Mouse (Mus musculus) forebrain, embryonic 13.5 days (tissue): ENCODE results near the gene Slc39a2. TPM values are rescaled to one million over a fixed set of nuclear protein-coding genes. Genes with fewer than 3 reads are reported as not detected.
"Not testable (repeated sequence)": the region's sequence is repeated elsewhere in the genome, so short reads cannot be mapped to it uniquely, and the experiment has no call there.

Experiments used
- ATAC-seq: fragments of 200-750 bp; cut with Nextera tagmentation; 2 replicates; pipeline ENCODE4 v1.8.0; 2017
- H3K27ac ChIP-seq: fragments of 300-500 bp; sonication (generic); 2 replicates; pipeline ENCODE4 v1.5.1; 2015; ENCODE audit warnings: inconsistent platforms, mild to moderate bottlenecking, moderate library complexity
- H3K27me3 ChIP-seq: fragments of 300-500 bp; sonication (generic); 2 replicates; pipeline ENCODE4 v1.6.1; 2015; ENCODE audit warnings: mild to moderate bottlenecking, inconsistent platforms
- H3K36me3 ChIP-seq: fragments of 300-500 bp; sonication (generic); 2 replicates; pipeline ENCODE4 v1.6.1; 2015; ENCODE audit warnings: mild to moderate bottlenecking, inconsistent platforms; ENCODE audit not compliant: poor library complexity, severe bottlenecking
- H3K4me1 ChIP-seq: fragments of 300-500 bp; sonication (generic); 2 replicates; pipeline ENCODE4 v1.6.1; 2015; ENCODE audit warnings: inconsistent platforms
- H3K4me2 ChIP-seq: fragments of 300-500 bp; sonication (generic); 2 replicates; pipeline ENCODE4 v1.6.1; 2015; ENCODE audit warnings: inconsistent platforms, mild to moderate bottlenecking, moderate library complexity
- H3K4me3 ChIP-seq: fragments of 300-500 bp; sonication (generic); 2 replicates; pipeline ENCODE4 v1.5.1; 2015; ENCODE audit warnings: mild to moderate bottlenecking, inconsistent platforms
- H3K9ac ChIP-seq: fragments of 300-500 bp; sonication (generic); 2 replicates; pipeline ENCODE4 v1.6.1; 2015; ENCODE audit warnings: mild to moderate bottlenecking, inconsistent platforms
- H3K9me3 ChIP-seq: fragments of 300-500 bp; sonication (generic); replicated peaks from 2 replicates; pipeline ENCODE4 v1.6.1; 2016; ENCODE audit warnings: inconsistent platforms
- WGBS: fragments of 180-500 bp; shearing (Covaris S2); methylation state at CpG from one replicate; pipeline ENCODE4 v1.1.7; 2015; 5-methylcytosine and 5-hydroxymethylcytosine counted together
- polyA plus RNA-seq: library from polyadenylated mRNA; unstranded; fragments of >200 nt; fragmentation: Nextera tagmentation; extraction: Ambion mirVana; gene quantifications from 2 replicates; pipeline ENCODE4 v1.2.1, GENCODE M21; 2015

Gene Slc39a2
- polyA plus RNA-seq, 1 experiment from 2014 or later, result 1.3 TPM

DNA sequence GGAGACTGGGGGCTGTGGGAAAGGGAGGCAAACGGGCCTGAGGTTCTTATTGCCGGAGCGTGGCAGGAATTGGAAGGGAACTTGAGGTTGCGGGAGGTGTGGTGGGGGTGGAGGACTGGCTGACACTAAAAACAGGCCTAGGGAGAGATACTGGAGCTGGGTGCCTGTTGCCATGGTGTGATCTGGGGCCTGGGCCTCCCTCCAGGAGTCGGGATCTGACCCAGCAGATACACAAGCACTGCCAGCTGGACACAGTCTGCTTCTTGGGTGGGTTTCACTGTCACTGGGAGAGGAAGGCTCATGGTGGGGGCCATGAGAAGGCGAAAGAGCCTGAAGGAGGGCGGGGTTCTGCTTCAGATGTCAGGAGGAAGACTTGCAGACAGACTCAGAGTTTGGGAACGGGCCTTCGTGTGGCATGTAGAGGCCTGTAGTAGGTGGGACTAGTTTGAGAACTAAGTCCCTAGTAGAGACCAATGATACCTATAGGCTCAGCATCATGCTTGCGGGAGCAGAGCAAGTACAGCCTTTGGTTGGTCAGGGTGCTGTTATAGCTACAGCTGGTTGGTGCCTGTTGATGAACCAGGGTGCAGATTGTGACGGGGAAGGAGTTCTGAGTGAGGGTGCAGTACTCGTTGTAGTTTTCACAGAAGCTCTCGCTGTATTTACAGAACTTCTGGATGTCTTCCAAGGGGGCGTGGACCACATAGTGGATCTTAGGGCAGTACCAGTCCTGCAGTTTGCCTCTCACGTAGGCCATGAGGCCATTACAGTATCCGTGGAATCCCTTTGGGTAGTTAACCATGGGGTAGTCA is 29.3 kb downstream of the Slc39a2 start:
- 82% methylated on average over 16 of the region's 16 CpGs for WGBS
- no peak overlapping the region for H3K9ac ChIP-seq
- H3K27ac ChIP-seq, result no peak overlapping the region

GRCm38 (mm10) chr14:51922571-51922865 is 29.8 kb downstream of the Slc39a2 start, which contains the start of gene Rnase13:
Rnase13 (minus strand) TSS chr14:51922773.
- H3K4me1 ChIP-seq, result peaks cover 9% of the 10 kb centered on the region
- WGBS, result 79% methylated on average over 7 of the region's 7 CpGs
- no peaks in the 10 kb centered on the region for H3K36me3 ChIP-seq
- no peak within 1 kb of the TSS for H3K4me2 ChIP-seq
- no peak within 1 kb of the TSS for H3K9ac ChIP-seq
- H3K9me3 ChIP-seq, result no peaks in the 10 kb centered on the region
- no peak within 1 kb of the TSS for H3K4me3 ChIP-seq
- no peak for ATAC-seq
- H3K27me3 ChIP-seq, result no peaks in the 10 kb centered on the region
- H3K27ac ChIP-seq, result no peak within 1 kb of the TSS

More for the DNA sequence above, 29.3 kb downstream of the Slc39a2 start:
- Histone ChIP-seq H3K4me2 (no peak overlapping the region), H3K9me3 (no peaks in the 10 kb centered on the region), H3K27me3 (no peaks in the 10 kb centered on the region), H3K4me1 (peaks cover 9% of the 10 kb centered on the region), H3K4me3 (no peak overlapping the region), H3K36me3 (no peaks in the 10 kb centered on the region)
- ATAC-seq, result peak; percentile 50; the same call in 1 of the 2 replicates

GRCm38 (mm10) chr14:51922910-51923309 is 30.2 kb downstream of the Slc39a2 start:
- no peaks in the 10 kb centered on the region for H3K9me3 ChIP-seq
- H3K4me2 ChIP-seq, result no peak overlapping the region
- H3K4me1 ChIP-seq, result peaks cover 9% of the 10 kb centered on the region
- H3K27ac ChIP-seq, result no peak overlapping the region
- H3K36me3 ChIP-seq, result no peaks in the 10 kb centered on the region
- WGBS, result 90% methylated on average over 2 of the region's 2 CpGs
- H3K27me3 ChIP-seq, result no peaks in the 10 kb centered on the region
- H3K9ac ChIP-seq, result no peak overlapping the region
- no peak for ATAC-seq
- H3K4me3 ChIP-seq, result no peak overlapping the region

DNA sequence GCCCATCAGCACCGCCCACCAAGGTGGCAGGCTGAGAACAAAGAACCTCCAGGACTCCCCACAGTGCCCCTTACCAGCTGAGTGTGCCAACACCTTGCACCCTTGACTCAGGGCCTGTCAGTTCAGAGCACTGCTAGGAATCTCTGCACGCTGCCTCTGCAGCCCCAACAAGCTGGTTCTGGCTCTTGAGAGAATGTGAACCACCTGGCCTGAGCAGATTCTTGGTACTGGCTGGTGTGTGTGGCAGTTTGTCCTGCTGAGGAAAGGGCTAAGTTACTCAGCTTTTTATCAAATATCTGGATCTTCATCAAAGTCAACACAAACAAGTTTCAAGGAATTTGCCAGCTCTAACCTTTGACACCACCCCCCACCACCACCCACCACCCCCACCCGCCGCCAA is 30.8 kb downstream of the Slc39a2 start:
- Histone ChIP-seq H3K27me3 (no peaks in the 10 kb centered on the region), H3K4me1 (peaks cover 9% of the 10 kb centered on the region), H3K9me3 (no peaks in the 10 kb centered on the region), H3K4me2 (no peak overlapping the region), H3K27ac (no peak overlapping the region), H3K9ac (no peak overlapping the region), H3K4me3 (no peak overlapping the region), H3K36me3 (no peaks in the 10 kb centered on the region)
- ATAC-seq, result no peak
- WGBS, result 81% methylated on average over 4 of the region's 4 CpGs

DNA sequence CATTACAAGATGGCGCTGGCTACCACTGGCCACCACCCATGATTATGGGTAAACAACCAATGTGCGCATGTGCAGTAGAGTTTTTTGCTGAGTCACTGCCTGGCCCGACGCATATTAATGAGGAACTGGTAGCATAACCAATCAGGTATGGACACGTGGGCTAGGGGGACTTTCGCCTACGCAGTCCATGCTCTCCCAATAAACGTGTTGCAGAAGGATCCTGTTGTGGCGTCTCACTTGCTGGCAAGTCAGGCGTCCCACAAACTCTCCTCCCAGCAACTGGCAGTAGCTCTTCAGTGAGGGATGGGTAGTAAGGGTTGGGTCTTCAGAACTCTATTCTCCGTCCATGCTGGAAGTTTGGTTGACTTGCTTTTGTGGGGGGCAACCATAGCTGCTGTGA is 34.2 kb downstream of the Slc39a2 start:
- not testable (repeated sequence) for H3K4me3 ChIP-seq, H3K27ac ChIP-seq, H3K9ac ChIP-seq, H3K9me3 ChIP-seq, ATAC-seq, H3K36me3 ChIP-seq, H3K4me2 ChIP-seq, H3K27me3 ChIP-seq
- H3K4me1 ChIP-seq, result peaks cover 11% of the 10 kb centered on the region
- WGBS, result 92% methylated on average over 11 of the region's 11 CpGs

GRCm38 (mm10) chr14:51929309-51929943 is 36.7 kb downstream of the Slc39a2 start:
- Histone ChIP-seq H3K9ac (no peak overlapping the region), H3K4me1 (0 out of 2 replicates have a peak, but pooled peaks cover 5% of the 10 kb centered on the region), H3K27me3 (no peaks in the 10 kb centered on the region), H3K4me2 (no peak overlapping the region), H3K27ac (no peak overlapping the region), H3K36me3 (no peaks in the 10 kb centered on the region), H3K4me3 (no peak overlapping the region), H3K9me3 (no peaks in the 10 kb centered on the region)
- peak; percentile 41; the same call in 1 of the 2 replicates for ATAC-seq
- WGBS, result 79% methylated on average over 8 of the region's 8 CpGs

DNA sequence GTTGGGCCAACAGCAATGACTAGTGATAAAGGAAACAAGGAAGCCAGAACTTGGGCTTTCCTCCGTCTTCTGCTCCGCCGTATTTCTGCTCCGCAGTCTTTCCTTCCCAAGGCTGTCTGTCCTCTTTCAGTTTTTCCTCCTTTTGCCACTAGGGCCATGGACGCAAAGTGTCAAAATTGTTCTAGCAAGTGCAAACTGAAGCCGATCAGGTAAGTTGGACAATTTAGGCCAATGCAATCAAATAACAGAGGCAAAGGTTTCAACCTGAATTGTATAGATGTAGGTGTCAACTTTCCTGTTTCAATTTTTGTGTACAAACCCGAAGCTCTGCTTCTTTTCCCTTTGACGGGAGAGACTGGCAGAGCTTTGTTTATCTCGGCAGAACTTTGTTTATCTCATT is 37.3 kb downstream of the Slc39a2 start:
- Histone ChIP-seq H3K4me2 (no peak overlapping the region), H3K36me3 (no peaks in the 10 kb centered on the region), H3K9ac (no peak overlapping the region), H3K4me1 (0 out of 2 replicates have a peak, but pooled peaks cover 5% of the 10 kb centered on the region), H3K27ac (no peak overlapping the region), H3K9me3 (no peaks in the 10 kb centered on the region), H3K4me3 (no peak overlapping the region), H3K27me3 (no peaks in the 10 kb centered on the region)
- WGBS, result 65% methylated on average over 9 of the region's 9 CpGs
- no peak for ATAC-seq

GRCm38 (mm10) chr14:51930824-51931223 is 38.1 kb downstream of the Slc39a2 start:
- Histone ChIP-seq H3K27me3 (no peaks in the 10 kb centered on the region), H3K4me3 (no peak overlapping the region), H3K4me2 (no peak overlapping the region), H3K9ac (peak overlapping the region; percentile 8; the same call in 1 of the 2 replicates), H3K4me1 (0 out of 2 replicates have a peak, but pooled peaks cover 5% of the 10 kb centered on the region), H3K9me3 (no peaks in the 10 kb centered on the region), H3K27ac (no peak overlapping the region), H3K36me3 (no peaks in the 10 kb centered on the region)
- WGBS, result 30% methylated on average over 5 of the region's 5 CpGs
- ATAC-seq, result peak; percentile 92

DNA sequence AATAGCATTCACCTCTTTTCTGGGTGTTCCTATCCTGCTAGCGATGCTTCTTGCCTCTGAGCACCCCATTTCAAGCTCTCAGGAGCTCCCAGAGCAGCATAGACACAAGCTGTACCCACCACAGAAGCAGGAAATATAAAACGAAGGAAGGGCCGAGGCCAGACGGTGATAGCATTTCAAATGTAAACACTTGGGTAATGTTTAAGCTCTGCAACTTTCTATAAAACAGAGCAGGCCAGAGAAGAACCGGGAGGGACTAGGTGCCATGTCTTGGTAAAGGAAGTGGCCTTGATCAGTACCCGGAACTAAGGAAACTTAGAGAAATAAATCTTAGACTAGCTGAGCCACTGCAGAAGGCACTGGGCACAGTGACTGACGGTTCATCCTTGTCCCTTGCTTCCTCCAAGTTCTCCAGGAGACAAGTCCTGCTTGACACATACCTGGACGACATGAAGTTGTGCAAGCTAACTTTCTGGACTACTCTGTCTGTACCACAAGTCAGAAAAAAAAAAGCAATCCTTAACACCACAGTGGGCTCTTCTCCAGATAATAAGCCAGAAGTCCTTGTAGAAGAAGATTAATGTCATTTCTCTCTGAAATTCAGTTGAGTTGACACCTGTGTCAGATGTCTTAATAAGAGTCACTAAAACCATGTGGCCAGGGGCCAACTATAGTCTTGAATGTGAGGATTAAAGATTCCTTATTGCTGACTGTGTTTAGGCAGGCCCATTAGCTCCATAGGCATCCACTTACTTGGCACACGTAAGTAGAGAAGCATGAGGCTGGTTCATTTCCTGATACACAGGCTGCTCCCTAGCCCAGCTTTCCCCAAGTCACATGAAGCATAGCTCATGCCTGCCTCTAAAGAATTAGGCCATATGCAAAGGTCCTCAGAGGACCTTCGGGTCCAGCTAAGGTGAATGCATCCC is 39.7 kb downstream of the Slc39a2 start:
- no peak overlapping the region for H3K27ac ChIP-seq
- no peak overlapping the region for H3K4me3 ChIP-seq
- no peaks in the 10 kb centered on the region for H3K27me3 ChIP-seq
- H3K4me2 ChIP-seq, result no peak overlapping the region
- H3K36me3 ChIP-seq, result no peaks in the 10 kb centered on the region
- 0 out of 2 replicates have a peak, but pooled peaks cover 4% of the 10 kb centered on the region for H3K9me3 ChIP-seq
- ATAC-seq, result no peak
- 0 out of 2 replicates have a peak, but pooled peaks cover 5% of the 10 kb centered on the region for H3K4me1 ChIP-seq
- H3K9ac ChIP-seq, result no peak overlapping the region
- WGBS, result 83% methylated on average over 10 of the region's 10 CpGs

DNA sequence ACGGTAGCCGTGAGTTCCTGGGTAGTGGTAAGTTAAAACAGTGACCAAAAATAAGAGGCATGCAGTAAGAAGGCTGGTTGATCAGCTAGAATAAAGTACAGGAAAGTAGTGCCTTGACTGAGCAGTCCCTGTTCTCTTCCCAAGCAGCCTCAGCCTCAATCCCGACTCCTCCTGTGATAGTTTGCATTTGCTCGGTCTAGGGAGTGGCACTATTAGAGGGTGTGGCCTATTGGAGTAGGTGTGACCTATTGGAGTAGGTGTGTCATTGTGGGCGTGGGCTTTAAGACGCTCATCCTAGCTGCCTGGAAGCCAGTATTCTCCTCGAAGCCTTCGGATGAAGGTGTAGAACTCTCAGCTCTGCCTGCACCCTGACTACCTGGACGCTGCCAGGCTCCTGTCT is 46.3 kb downstream of the Slc39a2 start:
- H3K9me3 ChIP-seq, result 0 out of 2 replicates have a peak, but pooled peaks cover 7% of the 10 kb centered on the region
- H3K4me1 ChIP-seq, result no peaks in the 10 kb centered on the region
- H3K36me3 ChIP-seq, result no peaks in the 10 kb centered on the region
- H3K27me3 ChIP-seq, result no peaks in the 10 kb centered on the region
- ATAC-seq, result no peak
- H3K4me2 ChIP-seq, result no peak overlapping the region
- no peak overlapping the region for H3K9ac ChIP-seq
- no peak overlapping the region for H3K4me3 ChIP-seq
- 87% methylated on average over 9 of the region's 9 CpGs for WGBS
- H3K27ac ChIP-seq, result no peak overlapping the region

DNA sequence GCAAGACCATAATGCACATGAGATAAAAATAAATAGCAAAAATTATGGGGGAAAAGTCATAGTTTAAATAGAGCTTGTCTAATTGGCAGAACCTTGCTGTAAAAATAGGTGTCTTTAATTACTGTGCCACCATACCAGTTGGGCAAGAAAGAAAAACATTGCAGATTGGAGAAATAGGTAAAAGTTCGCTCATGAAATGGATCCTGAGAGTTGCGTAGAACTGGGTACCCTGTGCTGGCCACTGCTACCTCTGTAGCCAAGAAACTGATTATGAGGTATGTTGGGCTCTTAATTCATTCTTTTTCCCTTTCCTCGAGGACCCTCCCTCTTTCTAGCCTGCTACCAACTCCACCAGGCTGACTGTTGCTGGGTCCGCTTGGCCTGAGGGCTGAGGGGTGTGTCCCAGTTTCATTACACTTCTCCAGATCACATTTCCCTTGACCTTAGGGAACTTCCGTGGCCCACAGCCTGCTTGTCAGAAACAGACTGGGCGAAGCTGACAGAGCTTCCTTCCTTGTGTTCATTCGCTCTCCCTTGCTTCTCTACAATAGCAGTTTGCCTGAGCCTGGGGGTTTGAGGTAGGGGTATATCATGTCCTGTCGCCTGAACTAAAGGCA is 48.4 kb downstream of the Slc39a2 start:
- Histone ChIP-seq H3K9ac (no peak overlapping the region), H3K9me3 (0 out of 2 replicates have a peak, but pooled peaks cover 7% of the 10 kb centered on the region), H3K4me3 (no peak overlapping the region), H3K36me3 (no peaks in the 10 kb centered on the region), H3K27ac (no peak overlapping the region), H3K27me3 (no peaks in the 10 kb centered on the region), H3K4me1 (no peaks in the 10 kb centered on the region), H3K4me2 (no peak overlapping the region)
- ATAC-seq, result no peak
- WGBS, result 39% methylated on average over 8 of the region's 8 CpGs
